Mouse (Mus musculus) embryonic facial prominence, embryonic 14.5 days (tissue): ENCODE results near the gene Ola1. TPM values are rescaled to one million over a fixed set of nuclear protein-coding genes. Genes with fewer than 3 reads are reported as not detected.
A peak's percentile ranks its signal among the peaks of the same experiment; 100 is the strongest.

Source experiments
- ATAC-seq: fragments of 200-750 bp; cut with Nextera tagmentation; 2 replicates; pipeline ENCODE4 v1.8.0; 2017; ENCODE audit warnings: low read depth, moderate number of reproducible peaks, moderate TSS enrichment
- DNase-seq: peaks from one replicate; pipeline ENCODE4 v3.0.0-alpha.2; 2015; ENCODE audit warnings: low spot score
- H3K27ac ChIP-seq: fragments of 300-500 bp; sonication (generic); replicated peaks from 2 replicates; pipeline ENCODE4 v1.5.1; 2014; ENCODE audit warnings: low read depth, mild to moderate bottlenecking, low read length, moderate library complexity
- H3K27me3 ChIP-seq: fragments of 300-500 bp; sonication (generic); replicated peaks from 2 replicates; pipeline ENCODE4 v1.6.1; 2014; ENCODE audit warnings: low read length; ENCODE audit not compliant: control insufficient read depth, insufficient read depth
- H3K36me3 ChIP-seq: fragments of 300-500 bp; sonication (generic); 2 replicates; pipeline ENCODE4 v1.6.1; 2014; ENCODE audit warnings: low read length, mixed read lengths; ENCODE audit not compliant: control insufficient read depth, insufficient read depth
- H3K4me1 ChIP-seq: fragments of 300-500 bp; sonication (generic); 2 replicates; pipeline ENCODE4 v1.6.1; 2014; ENCODE audit warnings: antibody characterized with exemption, low read length; ENCODE audit not compliant: control insufficient read depth, insufficient read depth
- H3K4me2 ChIP-seq: fragments of 300-500 bp; sonication (generic); 2 replicates; pipeline ENCODE4 v1.6.1; 2014; ENCODE audit warnings: low read depth, mild to moderate bottlenecking, low read length, moderate library complexity, mixed read lengths
- H3K4me3 ChIP-seq: fragments of 300-500 bp; sonication (generic); 2 replicates; pipeline ENCODE4 v1.5.1; 2014; ENCODE audit warnings: low read depth, mild to moderate bottlenecking, low read length
- H3K9ac ChIP-seq: fragments of 300-500 bp; sonication (generic); 2 replicates; pipeline ENCODE4 v1.6.1; 2014; ENCODE audit warnings: low read depth, mild to moderate bottlenecking, low read length, moderate library complexity, mixed read lengths
- H3K9me3 ChIP-seq: fragments of 300-500 bp; sonication (generic); 2 replicates; pipeline ENCODE4 v1.6.1; 2016; ENCODE audit warnings: low read length; ENCODE audit not compliant: control insufficient read depth
- WGBS: fragments of 180-500 bp; shearing (Covaris S2); extraction: QIAGEN DNeasy Blood & Tissue Kit; methylation state at CpG from one replicate; pipeline ENCODE4 v1.1.7; 2014; 5-methylcytosine and 5-hydroxymethylcytosine counted together
- polyA plus RNA-seq: library from polyadenylated mRNA; unstranded; fragments of >200 nt; fragmentation: Nextera tagmentation; extraction: Ambion mirVana; gene quantifications from 2 replicates; pipeline ENCODE4 v1.2.1, GENCODE M21; 2014

Ola1 gene
- 90.7 and 98.7 TPM in 2 replicates for polyA plus RNA-seq

DNA sequence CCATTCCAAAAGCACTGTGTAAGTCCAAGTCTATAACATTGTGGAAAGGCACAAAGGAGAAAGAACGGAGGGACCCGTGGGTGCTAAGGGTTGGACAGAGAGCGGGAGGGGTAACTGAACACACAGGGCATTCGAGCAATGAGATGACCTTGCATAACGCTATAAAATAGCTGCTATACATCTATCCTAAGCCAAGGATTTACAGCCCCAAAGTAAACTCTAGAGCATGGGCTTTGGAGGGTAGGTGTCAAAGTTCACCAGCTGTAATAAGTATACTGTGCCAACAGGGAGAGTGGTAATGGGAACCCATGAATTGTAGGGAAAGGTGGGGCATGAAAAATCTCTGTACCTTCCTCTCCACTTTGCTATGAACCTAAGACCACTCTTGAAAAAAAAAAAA lies at the start of gene Ola1:
Gene Ola1, minus strand, starts transcription at position 12 of the 400 bp plus-strand sequence.
- Histone ChIP-seq H3K4me3 (no peak within 1 kb of the TSS), H3K27ac (no peak within 1 kb of the TSS), H3K9ac (no peak within 1 kb of the TSS), H3K4me1 (no peaks in the 10 kb centered on the region), H3K9me3 (no peaks in the 10 kb centered on the region), H3K36me3 (no peaks in the 10 kb centered on the region), H3K4me2 (no peak within 1 kb of the TSS), H3K27me3 (no peaks in the 10 kb centered on the region)
- WGBS: 87% methylated on average over 5 of the region's 5 CpGs
- ATAC-seq (no peak), DNase-seq (no peak)

GRCm38 (mm10) chr2:73268281-73268680 lies 49.6 kb upstream of the Ola1 start:
- Histone ChIP-seq H3K27ac (no peak overlapping the region), H3K9ac (no peak overlapping the region), H3K4me1 (peaks cover 13% of the 10 kb centered on the region), H3K9me3 (no peaks in the 10 kb centered on the region), H3K4me3 (0 out of 2 replicates have a peak overlapping the region, but pooled peaks have one; percentile 0), H3K27me3 (peaks cover 84% of the 10 kb centered on the region), H3K36me3 (no peaks in the 10 kb centered on the region), H3K4me2 (0 out of 2 replicates have a peak overlapping the region, but pooled peaks have one; percentile 18)
- DNase-seq (peak; percentile 7), ATAC-seq (no peak)
- 3% methylated on average over 12 of the region's 12 CpGs for WGBS

GRCm38 (mm10) chr2:73267818-73268217 lies 49.1 kb upstream of the Ola1 start:
- no peak for ATAC-seq
- DNase-seq: no peak
- 1% methylated on average over 4 of the region's 4 CpGs for WGBS
- Histone ChIP-seq H3K36me3 (no peaks in the 10 kb centered on the region), H3K27me3 (peaks cover 82% of the 10 kb centered on the region), H3K27ac (no peak overlapping the region), H3K4me3 (peak overlapping the region; percentile 0; the same call in 1 of the 2 replicates), H3K4me2 (0 out of 2 replicates have a peak overlapping the region, but pooled peaks have one; percentile 18), H3K9ac (no peak overlapping the region), H3K9me3 (no peaks in the 10 kb centered on the region), H3K4me1 (peaks cover 13% of the 10 kb centered on the region)

DNA sequence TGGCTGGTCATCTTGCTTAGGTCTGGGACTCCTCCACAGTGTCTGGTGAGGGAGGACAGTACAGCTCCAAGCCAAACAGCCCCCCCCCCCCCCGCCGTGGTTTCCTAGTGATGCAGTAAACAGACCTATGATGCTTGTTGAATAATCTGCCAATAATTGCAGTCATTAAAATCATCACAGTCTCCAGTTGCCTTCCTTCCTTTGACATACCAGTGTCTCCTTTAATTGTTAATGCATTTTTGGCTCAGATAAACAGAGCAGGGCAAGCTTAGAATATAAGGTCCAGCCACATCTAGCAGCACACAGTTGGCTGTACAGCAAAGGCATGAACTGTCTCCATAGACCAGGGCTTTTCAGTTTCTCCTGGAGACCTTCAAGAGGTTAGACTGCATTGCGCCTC lies 48.5 kb upstream of the Ola1 start:
- WGBS: 19% methylated on average over 3 of the region's 3 CpGs
- Histone ChIP-seq H3K4me1 (peaks cover 13% of the 10 kb centered on the region), H3K27me3 (peaks cover 81% of the 10 kb centered on the region), H3K36me3 (no peaks in the 10 kb centered on the region), H3K9me3 (no peaks in the 10 kb centered on the region), H3K4me2 (no peak overlapping the region), H3K27ac (no peak overlapping the region), H3K9ac (no peak overlapping the region), H3K4me3 (no peak overlapping the region)
- ATAC-seq (no peak), DNase-seq (no peak)

DNA sequence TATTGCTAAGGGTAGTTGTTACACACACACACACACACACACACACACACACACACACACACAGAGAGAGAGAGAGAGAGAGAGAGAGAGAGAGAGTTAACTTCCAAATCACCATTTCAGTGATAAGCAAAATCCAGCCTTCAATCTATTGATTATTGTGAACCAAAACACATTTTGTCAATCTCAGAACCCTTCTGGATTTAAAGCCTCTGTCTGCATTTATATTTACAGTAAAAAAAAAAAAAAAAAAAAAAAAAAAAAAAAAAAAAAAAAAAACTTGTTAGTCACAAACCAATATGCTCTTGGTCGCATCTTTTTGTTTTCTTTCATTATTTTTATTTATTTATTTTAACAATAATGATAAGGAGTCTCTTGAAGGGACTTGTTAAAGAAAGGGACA lies 47.9 kb upstream of the Ola1 start:
- ATAC-seq (no peak), DNase-seq (no peak)
- H3K4me2 ChIP-seq: no peak overlapping the region
- H3K9ac ChIP-seq: no peak overlapping the region
- H3K27ac ChIP-seq: no peak overlapping the region
- H3K9me3 ChIP-seq: no peaks in the 10 kb centered on the region
- 43% methylated on average over 1 of the region's 1 CpGs for WGBS
- no peak overlapping the region for H3K4me3 ChIP-seq
- H3K27me3 ChIP-seq: peaks cover 77% of the 10 kb centered on the region
- H3K4me1 ChIP-seq: peaks cover 13% of the 10 kb centered on the region
- H3K36me3 ChIP-seq: no peaks in the 10 kb centered on the region

DNA sequence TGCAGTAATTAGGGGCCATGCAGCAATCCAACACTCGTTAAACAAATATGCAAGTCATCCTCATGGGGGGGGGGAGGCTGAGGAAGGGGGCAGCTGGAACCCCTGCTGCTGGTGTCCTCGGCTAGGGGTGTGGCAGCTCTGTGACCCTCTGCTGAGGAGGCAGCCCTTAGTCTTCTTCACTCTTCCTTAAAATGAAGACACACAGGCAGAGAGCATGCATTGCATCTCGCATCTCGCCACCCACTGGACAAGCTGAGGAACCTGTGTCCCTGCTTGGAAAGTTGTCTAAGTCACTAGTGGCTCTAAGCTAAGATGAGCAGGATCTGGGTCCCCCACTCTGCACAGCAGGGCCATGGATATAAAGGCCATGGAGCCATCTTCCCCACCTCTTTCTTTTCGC lies 47.3 kb upstream of the Ola1 start:
- WGBS: 11% methylated on average over 5 of the region's 5 CpGs
- Histone ChIP-seq H3K9ac (no peak overlapping the region), H3K27ac (no peak overlapping the region), H3K36me3 (no peaks in the 10 kb centered on the region), H3K4me3 (no peak overlapping the region), H3K4me1 (peaks cover 13% of the 10 kb centered on the region), H3K27me3 (peaks cover 70% of the 10 kb centered on the region), H3K4me2 (no peak overlapping the region), H3K9me3 (no peaks in the 10 kb centered on the region)
- DNase-seq (peak; percentile 10), ATAC-seq (no peak)

DNA sequence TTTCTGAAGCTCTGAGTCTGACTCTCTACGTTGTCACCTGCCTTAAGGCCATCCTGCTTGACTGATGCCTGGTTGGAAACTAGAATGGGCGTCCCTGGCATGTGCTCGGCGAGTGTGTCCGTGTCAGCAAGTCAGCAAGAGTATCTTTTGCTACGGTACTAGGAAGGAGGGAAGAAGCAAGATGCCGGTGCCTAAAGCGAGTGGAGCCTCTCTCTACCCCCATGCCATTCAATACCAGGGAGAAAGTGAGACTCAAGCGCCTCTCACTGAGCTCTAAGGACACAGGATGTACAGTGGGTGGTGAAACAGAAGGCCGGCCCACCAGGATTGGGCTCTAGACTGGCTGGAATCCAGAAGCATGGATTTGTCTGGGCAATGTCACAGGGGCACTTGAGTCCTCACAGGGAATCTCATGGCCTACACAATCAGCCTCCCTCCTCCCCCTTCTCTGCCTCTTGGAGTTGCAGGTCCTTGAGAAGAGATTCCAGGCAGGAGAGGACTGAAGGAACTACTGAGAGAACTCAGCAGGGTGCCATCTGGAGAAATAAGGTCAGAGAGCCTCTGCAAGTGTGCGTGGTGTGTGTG lies 46.0 kb upstream of the Ola1 start:
- Histone ChIP-seq H3K27ac (no peak overlapping the region), H3K27me3 (peaks cover 57% of the 10 kb centered on the region), H3K4me3 (peak overlapping the region; percentile 47), H3K4me2 (peak overlapping the region; percentile 80), H3K4me1 (peaks cover 13% of the 10 kb centered on the region), H3K36me3 (no peaks in the 10 kb centered on the region), H3K9me3 (no peaks in the 10 kb centered on the region), H3K9ac (no peak overlapping the region; the same call in 1 of the 2 replicates)
- no peak for ATAC-seq
- 7% methylated on average over 10 of the region's 11 CpGs for whole genome bisulfite sequencing
- DNase-seq: peak; percentile 5

DNA sequence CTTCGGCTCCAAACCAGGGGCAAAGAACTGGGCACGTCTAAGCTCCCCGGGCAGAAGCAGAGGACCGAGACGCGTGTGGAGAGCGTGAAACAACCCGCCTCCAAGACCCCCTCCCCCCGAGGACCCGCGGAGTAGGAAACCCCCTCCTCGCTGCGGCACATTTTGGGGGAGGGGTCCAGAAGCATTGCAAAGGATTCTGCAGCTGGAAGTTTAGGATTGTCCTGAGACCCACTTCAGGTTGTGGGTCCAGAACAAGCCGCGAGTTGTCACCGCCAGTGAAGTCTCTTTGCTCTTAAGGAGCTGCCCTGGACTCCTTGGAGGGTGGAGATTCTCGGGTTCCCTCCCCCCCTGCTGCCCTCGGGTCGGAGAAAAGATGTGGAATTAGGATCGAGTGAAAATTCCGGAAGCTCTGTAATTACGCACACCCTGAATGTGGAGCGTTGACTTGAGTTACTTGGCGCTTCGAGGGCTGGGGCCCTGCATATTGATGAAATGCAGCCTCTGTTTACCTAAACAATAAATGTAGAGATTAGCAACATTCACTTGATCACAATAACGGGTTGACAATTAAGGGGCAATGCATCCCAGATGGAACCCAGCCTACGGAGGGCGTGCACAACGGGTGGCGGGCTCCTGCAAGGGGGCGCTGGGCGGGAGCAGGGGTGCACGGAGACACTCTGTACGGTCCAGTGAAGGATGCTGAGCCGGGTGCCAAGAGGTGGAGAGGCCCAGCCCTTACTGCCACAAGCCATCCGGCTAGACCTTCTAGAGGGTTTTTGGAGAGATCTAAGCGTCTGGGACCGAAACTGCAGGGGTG lies 45.3 kb upstream of the Ola1 start:
- Histone ChIP-seq H3K27me3 (peaks cover 54% of the 10 kb centered on the region), H3K27ac (no peak overlapping the region; the same call in 1 of the 2 replicates), H3K9me3 (no peaks in the 10 kb centered on the region), H3K4me1 (peaks cover 13% of the 10 kb centered on the region), H3K36me3 (no peaks in the 10 kb centered on the region), H3K4me3 (peak overlapping the region; percentile 47), H3K9ac (peak overlapping the region; percentile 60), H3K4me2 (peak overlapping the region; percentile 80)
- WGBS: 2% methylated on average over 38 of the region's 38 CpGs
- DNase-seq: peak; percentile 62
- peak; percentile 67; the same call in 1 of the 2 replicates for ATAC-seq
